Mouse (Mus musculus) CH12.LX (cell line): Measurements from ENCODE around the gene Arl5a. TPM values are rescaled to one million over a fixed set of nuclear protein-coding genes. Genes with fewer than 3 reads are reported as not detected.

ENCODE experiments used
- DNase-seq: peaks from one replicate; pipeline ENCODE4 v3.0.0-alpha.2; 2013; ENCODE audit errors: extremely low read depth
- H3K27ac ChIP-seq: 2 replicates; pipeline ENCODE4 v1.5.1; 2012; ENCODE audit warnings: low read depth, mild to moderate bottlenecking, control low read depth, moderate library complexity; ENCODE audit not compliant: insufficient read depth
- H3K27me3 ChIP-seq: replicated peaks from 2 replicates; pipeline ENCODE3; 2012; ENCODE audit warnings: inconsistent platforms
- H3K36me3 ChIP-seq, 2 experiments: replicated peaks in 1 of 2; 2 replicates each; pipeline versions ENCODE3 to v1.6.1; 2012; ENCODE audit warnings: inconsistent platforms in 1 of 2, low read length in 1 of 2, mild to moderate bottlenecking in 1 of 2, mixed read lengths in 1 of 2, moderate library complexity in 1 of 2; ENCODE audit not compliant: control insufficient read depth in 1 of 2, insufficient read depth in 1 of 2
- H3K4me1 ChIP-seq, 2 experiments: 2 replicates each; pipeline ENCODE4 v1.6.1; 2012; ENCODE audit warnings: inconsistent platforms in 1 of 2, moderate library complexity in 1 of 2; ENCODE audit not compliant: insufficient read depth in 2 of 2, control insufficient read depth in 1 of 2
- H3K4me2 ChIP-seq: 2 replicates; pipeline ENCODE4 v1.6.1; 2012; ENCODE audit warnings: low read depth, mild to moderate bottlenecking, control low read depth; ENCODE audit not compliant: poor library complexity, insufficient read depth, severe bottlenecking
- H3K4me3 ChIP-seq, 3 experiments: fragments of 150-350 bp in 1 of 3; sonication (generic) in 1 of 3; replicated peaks in 1 of 3; 2 replicates each; pipeline versions ENCODE3 to v1.5.1; 2011 to 2012; ENCODE audit warnings: low read depth in 2 of 3, low read length in 2 of 3, mild to moderate bottlenecking in 2 of 3, moderate library complexity in 2 of 3, control low read depth in 1 of 3, improper control_type of control experiment in 1 of 3, inconsistent platforms in 1 of 3, mixed read lengths in 1 of 3; ENCODE audit not compliant: poor library complexity in 1 of 3
- H3K79me2 ChIP-seq: replicated peaks from 2 replicates; pipeline ENCODE4 v1.6.1; 2012; ENCODE audit warnings: mild to moderate bottlenecking, moderate library complexity; ENCODE audit not compliant: control insufficient read depth, poor library complexity, insufficient read depth, severe bottlenecking; ENCODE audit errors: extremely low read depth
- H3K9ac ChIP-seq: 2 replicates; pipeline ENCODE4 v1.6.1; 2012; ENCODE audit warnings: low read depth, mild to moderate bottlenecking, control low read depth, moderate library complexity; ENCODE audit not compliant: insufficient read depth
- H3K9me3 ChIP-seq: replicated peaks from 2 replicates; pipeline ENCODE3; 2012; ENCODE audit warnings: low read length, inconsistent platforms, mixed read lengths
- CHD1 ChIP-seq: IDR thresholded peaks from 2 replicates; pipeline ENCODE4 v1.6.1; 2012; ENCODE audit warnings: low read depth, low read length, improper control_type of control experiment, inconsistent platforms
- CHD2 ChIP-seq: IDR thresholded peaks from 2 replicates; pipeline ENCODE4 v1.6.1; 2011; ENCODE audit warnings: low read length, improper control_type of control experiment
- E2F4 ChIP-seq: IDR thresholded peaks from 2 replicates; pipeline ENCODE4 v1.6.1; 2011; ENCODE audit warnings: low read depth, low read length, improper control_type of control experiment; ENCODE audit not compliant: insufficient replicate concordance
- KAT2A ChIP-seq: IDR thresholded peaks from 2 replicates; pipeline ENCODE4 v1.6.1; 2012; ENCODE audit warnings: low read length, improper control_type of control experiment, inconsistent platforms; ENCODE audit not compliant: insufficient replicate concordance
- MYC ChIP-seq: IDR thresholded peaks from 2 replicates; pipeline ENCODE4 v1.6.1; 2011; ENCODE audit warnings: low read depth, mild to moderate bottlenecking, improper control_type of control experiment, low read length
- NELFE ChIP-seq: IDR thresholded peaks from 2 replicates; pipeline ENCODE4 v1.6.1; 2011; ENCODE audit warnings: low read depth, low read length, improper control_type of control experiment
- POLR2AphosphoS2 ChIP-seq: IDR thresholded peaks from 2 replicates; pipeline ENCODE4 v1.6.1; 2011; ENCODE audit warnings: low read depth, low read length, improper control_type of control experiment
- RAD21 ChIP-seq: IDR thresholded peaks from 2 replicates; pipeline ENCODE4 v1.6.1; 2011; ENCODE audit warnings: low read depth, mild to moderate bottlenecking, low read length, improper control_type of control experiment, moderate library complexity
- UBTF ChIP-seq: IDR thresholded peaks from 2 replicates; pipeline ENCODE4 v1.6.1; 2012; ENCODE audit warnings: low read depth, mild to moderate bottlenecking, inconsistent platforms, low read length, improper control_type of control experiment, moderate library complexity
- ZKSCAN1 ChIP-seq: IDR thresholded peaks from 2 replicates; pipeline ENCODE4 v1.6.1; 2012; ENCODE audit warnings: low read depth, inconsistent platforms, low read length, improper control_type of control experiment, borderline replicate concordance
- ZMIZ1 ChIP-seq: IDR thresholded peaks from 2 replicates; pipeline ENCODE4 v1.6.1; 2012; ENCODE audit warnings: low read depth, mild to moderate bottlenecking, inconsistent platforms, low read length, improper control_type of control experiment
- ZNF384 ChIP-seq: IDR thresholded peaks from 2 replicates; pipeline ENCODE4 v1.6.1; 2012; ENCODE audit warnings: low read depth, low read length, improper control_type of control experiment, inconsistent platforms
- dilution Hi-C: fragments of 300-500 bp; cut with MboI; formaldehyde crosslinking; loops from 2 replicates; pipeline ENCODE4 v1.14.3; 2020; ENCODE audit warnings: low sequenced_read_pairs; ENCODE audit not compliant: extremely low pct_unique_long_range_greater_than_20kb, extremely low pct_ligation_motif_present
- in situ Hi-C: fragments of 300-500 bp; cut with MboI; formaldehyde crosslinking; loops from 3 replicates; pipeline ENCODE4 v1.14.3; 2019; ENCODE audit warnings: low sequenced_read_pairs, low pct_ligation_motif_present, low pct_unique_long_range_greater_than_20kb, mixed read lengths
- polyA plus RNA-seq: library from polyadenylated mRNA; unstranded; fragments of >175 nt; gene quantifications from 2 replicates; pipeline ENCODE4 v1.2.1, GENCODE M21; 2012; ENCODE audit warnings: low read depth; ENCODE audit not compliant: insufficient read length
- total RNA-seq, 2 experiments: library from RNA; depleted of rRNA; stranded (reverse); fragments of 300-350 nt in 1 of 2; fragments of >200 nt in 1 of 2; gene quantifications; 2 replicates each; pipeline ENCODE4 v1.2.3; 2012 to 2014

Gene Arl5a
- total and polyA plus RNA-seq, 3 experiments: 16.3 to 65.2 (median 36.0) TPM

DNA sequence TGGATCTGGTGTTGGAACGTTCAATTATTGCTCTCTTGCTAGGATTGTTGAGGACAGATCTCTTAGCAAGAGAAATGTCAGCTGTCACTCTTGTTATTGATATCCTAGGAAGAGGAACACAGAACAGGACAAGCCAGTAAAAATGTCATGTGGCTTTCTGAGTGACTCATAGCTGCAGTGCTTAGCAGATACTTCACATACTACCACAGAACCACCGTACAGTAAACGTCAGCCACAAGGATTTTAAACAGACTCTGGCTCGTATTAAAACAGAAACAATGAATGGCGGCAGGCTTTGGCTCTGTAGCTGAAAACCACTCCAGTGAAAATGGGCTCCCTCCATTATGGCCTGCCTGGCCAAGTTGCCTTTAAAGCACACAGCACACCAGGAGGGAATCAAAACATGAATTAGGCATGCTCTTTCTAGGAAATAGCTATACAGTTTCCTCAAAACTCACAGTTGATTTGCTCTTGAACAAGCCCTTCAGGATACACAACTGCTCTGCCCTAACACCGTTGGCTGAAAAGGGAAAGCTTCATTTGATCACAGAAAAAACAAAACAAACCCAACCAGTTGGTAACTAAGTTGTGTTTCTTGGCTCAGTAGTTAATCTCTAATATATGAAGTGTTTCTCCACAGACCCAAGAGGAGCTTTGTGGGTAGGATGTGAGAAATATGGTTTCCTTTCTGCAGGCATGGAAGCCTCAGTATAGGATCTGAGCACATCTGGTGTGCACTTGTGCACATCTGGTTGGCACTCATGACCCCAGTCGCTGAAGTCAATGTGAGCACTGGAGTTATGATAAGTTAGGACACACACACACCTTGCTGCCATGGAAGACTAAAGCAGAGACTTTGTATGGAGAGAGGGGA lies 31.1 kb upstream of the Arl5a start:
- no peak overlapping the region for H3K27ac ChIP-seq
- TF ChIP-seq ZMIZ1 (no peak), POLR2AphosphoS2 (no peak), CHD2 (no peak), KAT2A (no peak), ZKSCAN1 (no peak)
- H3K27me3 ChIP-seq: no peaks in the 10 kb centered on the region
- H3K9me3 ChIP-seq: no peaks in the 10 kb centered on the region
- in situ Hi-C loops (no loop called here), dilution Hi-C loops (no loop called here)
- DNase-seq: peak; percentile 19
- H3K36me3 ChIP-seq: no peaks in the 10 kb centered on the region
- no peak overlapping the region for H3K9ac ChIP-seq
- H3K4me3 ChIP-seq: no peak overlapping the region
- peaks cover 0 to 19% of the 10 kb centered on the region in 2 experiments; a peak in 3 of 4 replicates for H3K4me1 ChIP-seq
- H3K4me2 ChIP-seq: no peak overlapping the region
- no peaks in the 10 kb centered on the region for H3K79me2 ChIP-seq

DNA sequence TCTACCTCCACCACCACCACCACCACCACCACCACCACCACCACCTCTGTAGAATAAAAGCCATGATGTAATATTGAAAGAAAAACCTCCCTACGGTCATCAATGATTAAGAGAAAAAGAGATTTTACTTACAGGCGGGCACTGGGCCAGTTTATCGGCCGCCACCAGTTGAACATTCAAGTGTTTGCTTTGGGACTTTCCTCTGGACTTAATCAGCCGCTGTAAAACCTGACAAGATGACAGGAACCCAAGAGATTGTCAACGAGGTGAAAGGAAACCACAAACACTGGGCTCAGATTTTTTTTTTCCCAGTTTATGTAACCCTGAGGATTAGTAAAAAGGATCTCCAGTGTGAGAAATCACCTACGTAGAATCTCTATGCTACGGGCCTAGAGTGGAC lies 25.1 kb upstream of the Arl5a start:
- dilution Hi-C loops: no loop called here
- no peaks in the 10 kb centered on the region for H3K79me2 ChIP-seq
- no peak overlapping the region for H3K4me2 ChIP-seq
- H3K36me3 ChIP-seq: no peaks in the 10 kb centered on the region
- no peaks in the 10 kb centered on the region for H3K9me3 ChIP-seq
- TF ChIP-seq ZNF384 (peak; percentile 31; the same call in 1 of the 2 replicates), CHD1 (no peak)
- H3K9ac ChIP-seq: no peak overlapping the region
- no peak overlapping the region for H3K27ac ChIP-seq
- H3K4me3 ChIP-seq: no peak overlapping the region
- no peaks in the 10 kb centered on the region for H3K27me3 ChIP-seq
- no peak for DNase-seq
- peaks cover 4 to 16% of the 10 kb centered on the region in 2 experiments for H3K4me1 ChIP-seq
- in situ Hi-C loops: no loop called here

GRCm38 (mm10) chr2:52448916-52449315 lies 24.2 kb upstream of the Arl5a start:
- in situ Hi-C loops: no loop called here

More at GRCm38 (mm10) chr2:52448916-52449315, 24.2 kb upstream of the Arl5a start:
- Histone ChIP-seq H3K4me3 (no peak overlapping the region), H3K9ac (no peak overlapping the region), H3K79me2 (no peaks in the 10 kb centered on the region), H3K9me3 (no peaks in the 10 kb centered on the region), H3K4me2 (no peak overlapping the region), H3K4me1 (peaks cover 4 to 16% of the 10 kb centered on the region in 2 experiments), H3K36me3 (no peaks in the 10 kb centered on the region), H3K27ac (no peak overlapping the region), H3K27me3 (no peaks in the 10 kb centered on the region)
- DNase-seq: no peak
- dilution Hi-C loops: no loop called here
- no peak for TF ChIP-seq UBTF
- TF ChIP-seq POLR2AphosphoS2: no peak
- TF ChIP-seq MYC: no peak
- no peak for TF ChIP-seq E2F4
- no peak for TF ChIP-seq RAD21
- no peak for TF ChIP-seq NELFE
